Comparison of ENCODE assay signal across 30 mouse cellular contexts in genomic region chr9:75480536-75481075, GRCm38 (mm10). TPM values are rescaled to one million over a fixed set of nuclear protein-coding genes. Genes with fewer than 3 reads are reported as not detected.
A peak's percentile ranks its signal among the peaks of the same experiment; 100 is the strongest.
DNase-seq lines count a peak whose midpoint lies in the region; ATAC-seq and TF ChIP-seq lines count a peak whose summit lies in the region.
"Had no signal": no experiment of that assay in that cellular context is flagged by ENCODE, and none has a peak within 500 bp of the region (broad histone marks: within the 10 kb centered on the region; RNA-seq: fewer than 3 reads in every experiment).

No protein-coding gene starts in this region.

- peaks cover 22% of the 10 kb centered on the region for H3K4me1 ChIP-seq in cerebellum, adult 2 months (ENCODE audit: control insufficient read depth, insufficient read depth, low read length)
- peaks cover 5% of the 10 kb centered on the region for H3K4me1 ChIP-seq in thymus, adult 2 months (replicated peaks; ENCODE audit: control insufficient read depth, insufficient read depth, low read length)
- H3K4me1 ChIP-seq: forebrain, embryonic 12.5 days; liver, embryonic 13.5 days had no signal

- no peak for TF ChIP-seq CTCF in cerebellum, adult 2 months (IDR thresholded peaks at IDR 0.05; ENCODE audit: borderline replicate concordance, insufficient read depth, low read depth, low read length)
- TF ChIP-seq CTCF in thymus, adult 2 months (IDR thresholded peaks at IDR 0.05; ENCODE audit: borderline replicate concordance, control insufficient read depth, extremely low read depth, insufficient read depth, low read length, poor library complexity): no peak

- 81% methylated on average over 5 of the region's 5 CpGs for WGBS in cerebellum, adult 2 months
- WGBS in thymus, adult 2 months: 95% methylated on average over 5 of the region's 5 CpGs

- H3K36me3 ChIP-seq in thymus, adult 2 months (ENCODE audit: control insufficient read depth, insufficient read depth, low read length): no peaks in the 10 kb centered on the region
- H3K36me3 ChIP-seq: embryonic facial prominence, embryonic 12.5 days; liver, embryonic 13.5 days had no signal

- no peak overlapping the region for H3K4me3 ChIP-seq in cerebellum, adult 2 months (replicated peaks; ENCODE audit: insufficient read depth, low read depth, low read length)
- no peak overlapping the region for H3K4me3 ChIP-seq in thymus, adult 2 months (ENCODE audit: control insufficient read depth, insufficient read depth, low read length)
- H3K4me3 ChIP-seq: embryonic facial prominence, embryonic 12.5 days; forebrain, embryonic 12.5 days; left cerebral cortex, adult 2 months; liver, embryonic 13.5 days had no signal

- no peaks in the 10 kb centered on the region for H3K27me3 ChIP-seq in cerebellum, adult 2 months (ENCODE audit: control insufficient read depth, insufficient read depth, low read length)
- no peaks in the 10 kb centered on the region for H3K27me3 ChIP-seq in thymus, adult 2 months (ENCODE audit: control insufficient read depth, insufficient read depth, low read length)
- H3K27me3 ChIP-seq: CH12.LX; embryonic facial prominence, embryonic 12.5 days; forebrain, embryonic 12.5 days; liver, embryonic 13.5 days had no signal

- no peak for TF ChIP-seq POLR2A in cerebellum, adult 2 months (IDR thresholded peaks at IDR 0.05; ENCODE audit: borderline replicate concordance, insufficient read depth, low read length)
- no peak for TF ChIP-seq POLR2A in thymus, adult 2 months (IDR thresholded peaks at IDR 0.05; ENCODE audit: control insufficient read depth, extremely low read depth, insufficient read depth, low read length, poor library complexity)

- peak; percentile 94 for ATAC-seq in frontal cortex, adult (ENCODE audit: low TSS enrichment)
- ATAC-seq: activated CD4-positive, CD25-positive, alpha-beta regulatory T cell, adult 4 months; lung, postnatal 0 days had no signal

- DNase-seq in cerebellum, adult 2 months: no peak
- DNase-seq in cerebellum, adult 11-12 months: no peak
- DNase-seq in frontal cortex, postnatal 14 days (ENCODE audit: low spot score in 2 of 2): no peak
- peak; percentile 15 for DNase-seq in layer of hippocampus, adult 11-12 months (ENCODE audit: low spot score)
- DNase-seq in layer of hippocampus, adult 9-11 months: no peak
- DNase-seq in thymus, postnatal 0 days (ENCODE audit: low spot score): peak; percentile 29
- no peak for DNase-seq in thymus, adult 2 months
- DNase-seq: adrenal gland, adult 2 months; adrenal gland, postnatal 36 days; cerebellum, adult 9-10 months; cerebellum, postnatal 36 days; gastrocnemius, postnatal 10 days; kidney, adult 18-20 months; kidney, postnatal 4 days; left cerebral cortex, postnatal 4 days; liver, embryonic 13.5 days; lung, adult 18-20 months; lung, postnatal 4 days; midbrain, embryonic 14.5 days; retina, postnatal 1 day; spleen, adult 18-20 months had no signal

- H3K27ac ChIP-seq in cerebellum, adult 2 months (ENCODE audit: insufficient read depth, low read length): peak overlapping the region; percentile 96
- H3K27ac ChIP-seq in thymus, adult 2 months (ENCODE audit: control insufficient read depth, insufficient read depth, low read length): no peak overlapping the region
- H3K27ac ChIP-seq: embryonic facial prominence, embryonic 12.5 days; forebrain, embryonic 12.5 days; hindbrain, embryonic 14.5 days; left cerebral cortex, adult 2 months; liver, embryonic 13.5 days; stomach, postnatal 0 days had no signal

RNA-seq across cellular contexts. Expression of gene Leo1, which starts 39.3 kb away (rescaled TPM):
- 26.9 and 31.6 TPM in 2 replicates for polyA plus RNA-seq in cerebellum, adult 2 months (2012; rRNA removed)
- 41.7 and 44.5 TPM in 2 replicates for polyA plus RNA-seq in thymus, postnatal 0 days (2015; fragmentation: Nextera tagmentation; extraction: Ambion mirVana)
- polyA plus RNA-seq in thymus, adult 2 months (2012; rRNA removed): 6.7 and 9.0 TPM in 2 replicates

Comparison
In these comparisons a context has a peak if more than half of its experiments do, and no peak if none do; other contexts are left out.
1. DNase-seq: peak in layer of hippocampus, adult 11-12 months (single experiment) and thymus, postnatal 0 days (single experiment); none in cerebellum, adult 2 months (0 of 2), cerebellum, adult 11-12 months (single experiment), frontal cortex, postnatal 14 days (0 of 2), layer of hippocampus, adult 9-11 months (single experiment) and thymus, adult 2 months (single experiment).